Mouse (Mus musculus) CH12.LX (cell line): ENCODE measurements at regions not wholly inside any gene's neighbourhood (a gene's known extent, or its start where the extent isn't known, plus 50 kb on each side); places are given as distances from the start of the nearest gene placed in this dataset.

Experiments
- CTCF ChIP-seq, 2 experiments: IDR thresholded peaks in 1 of 2; conservative IDR thresholded peaks in 1 of 2; 2 replicates each; pipeline ENCODE4 v1.5.1; 2011 to 2012; ENCODE audit warnings: low read depth in 2 of 2, low read length in 2 of 2, improper control_type of control experiment in 1 of 2, inconsistent platforms in 1 of 2, mild to moderate bottlenecking in 1 of 2, moderate library complexity in 1 of 2
- NELFE ChIP-seq: IDR thresholded peaks from 2 replicates; pipeline ENCODE4 v1.6.1; 2011; ENCODE audit warnings: low read depth, low read length, improper control_type of control experiment
- POLR2A ChIP-seq: IDR thresholded peaks from 2 replicates; pipeline ENCODE4 v1.6.1; 2011; ENCODE audit warnings: low read depth, mild to moderate bottlenecking, improper control_type of control experiment, low read length
- RAD21 ChIP-seq: IDR thresholded peaks from 2 replicates; pipeline ENCODE4 v1.6.1; 2011; ENCODE audit warnings: low read depth, mild to moderate bottlenecking, low read length, improper control_type of control experiment, moderate library complexity

GRCm38 (mm10) chr12:77177303-77177702, 60.6 kb upstream of the Fut8 start:
- TF ChIP-seq NELFE (no peak), CTCF (conservative IDR thresholded peaks at IDR 0.05 in 1 of 2, IDR thresholded peaks at IDR 0.05 in 1 of 2; ENCODE audit: low read depth in 2 of 2, low read length in 2 of 2) (no peak), RAD21 (no peak), POLR2A (no peak)
